Mouse (Mus musculus) G1E (cell line): ENCODE data around the gene Fgfr2.

Source experiments
- CTCF ChIP-seq: IDR thresholded peaks from 2 replicates; pipeline ENCODE4 v1.5.1; 2012; ENCODE audit warnings: low read depth, low read length, inconsistent platforms, mixed read lengths
- GATA1 ChIP-seq: IDR thresholded peaks from 2 replicates; pipeline ENCODE4 v1.6.1; 2012; ENCODE audit warnings: borderline replicate concordance, low read length, inconsistent platforms, mixed read lengths

DNA sequence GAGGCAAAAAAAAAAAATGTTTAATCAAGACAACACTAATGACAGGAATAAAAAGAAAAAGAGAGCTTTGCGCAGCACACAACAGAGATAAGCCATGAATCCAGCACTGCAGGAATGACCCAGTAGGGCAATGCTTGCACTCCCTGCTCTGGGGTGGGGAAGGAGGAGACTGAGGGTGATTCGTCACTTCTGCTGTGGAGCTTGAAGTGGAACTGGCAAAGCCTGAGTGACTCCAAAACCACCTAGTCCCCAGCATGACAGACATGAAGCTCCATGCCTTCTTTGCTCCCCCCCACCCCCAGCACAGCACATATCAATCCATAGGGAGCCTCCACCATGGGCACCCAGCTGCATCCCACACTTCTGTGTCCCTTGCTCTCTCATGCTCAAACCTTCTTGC lies 753.4 kb downstream of the Fgfr2 start:
- no peak for TF ChIP-seq CTCF
- TF ChIP-seq GATA1, result no peak
